Mouse (Mus musculus) heart, adult 2 months (tissue): ENCODE data around the gene Mutyh.
A peak's percentile ranks its signal among the peaks of the same experiment; 100 is the strongest.

ENCODE experiments used
- CTCF ChIP-seq: fragments of 200-600 bp; IDR thresholded peaks from 2 replicates; pipeline ENCODE4 v1.8.1; 2022; ENCODE audit warnings: antibody characterized with exemption, mild to moderate bottlenecking, moderate library complexity
- EP300 ChIP-seq: fragments of 200-500 bp; IDR thresholded peaks from 2 replicates; pipeline ENCODE4 v1.6.1; 2011; ENCODE audit warnings: low read depth, low read length, control low read depth; ENCODE audit not compliant: insufficient read depth

- no peak for TF ChIP-seq EP300
- peak; percentile 53 for TF ChIP-seq CTCF
These were observed 7.6 kb upstream of the Mutyh start for GRCm38 (mm10) chr4:116799901-116800300.
